Mouse (Mus musculus): ENCODE measurements around the gene Osbpl9.

The Osbpl9 gene

GRCm38 (mm10) chr4:109078941-109079340 is 123.1 kb downstream of the Osbpl9 start:
- in situ Hi-C loops (cut with MboI; ENCODE audit: low pct_unique_long_range_greater_than_20kb in 1 of 2, low sequenced_read_pairs in 2 of 2, unreplicated experiment in 1 of 2) = no loop called here

GRCm38 (mm10) chr4:109073296-109073695 is 128.8 kb downstream of the Osbpl9 start:
- in situ Hi-C loops (cut with MboI; ENCODE audit: low pct_unique_long_range_greater_than_20kb in 1 of 2, low sequenced_read_pairs in 2 of 2, unreplicated experiment in 1 of 2) = no loop called here

- in situ Hi-C loops (cut with MboI; ENCODE audit: low pct_unique_long_range_greater_than_20kb in 1 of 2, low sequenced_read_pairs in 2 of 2, unreplicated experiment in 1 of 2) = no loop called here
Observed at GRCm38 (mm10) chr4:109072891-109073290, 129.2 kb downstream of the Osbpl9 start.

- in situ Hi-C loops (cut with MboI; ENCODE audit: low pct_unique_long_range_greater_than_20kb in 1 of 2, low sequenced_read_pairs in 2 of 2, unreplicated experiment in 1 of 2) = loop anchor here in 1 of 2 experiments (5.0 kb wide), 1 partner anchor 87 kb away; no protein-coding TSS in a partner anchor
Observed at GRCm38 (mm10) chr4:109065714-109066113, 136.4 kb downstream of the Osbpl9 start.

- in situ Hi-C loops (cut with MboI; ENCODE audit: low pct_unique_long_range_greater_than_20kb in 1 of 2, low sequenced_read_pairs in 2 of 2, unreplicated experiment in 1 of 2) = loop anchor here in 1 of 2 experiments (5.0 kb wide), 1 partner anchor 87 kb away; no protein-coding TSS in a partner anchor
Observed at GRCm38 (mm10) chr4:109064941-109065340, 137.1 kb downstream of the Osbpl9 start.

- in situ Hi-C loops (cut with MboI; ENCODE audit: low pct_unique_long_range_greater_than_20kb in 1 of 2, low sequenced_read_pairs in 2 of 2, unreplicated experiment in 1 of 2) = no loop called here
Observed at GRCm38 (mm10) chr4:109059255-109059821, 142.7 kb downstream of the Osbpl9 start.

GRCm38 (mm10) chr4:109057640-109058039 is 144.4 kb downstream of the Osbpl9 start:
- in situ Hi-C loops (cut with MboI; ENCODE audit: low pct_unique_long_range_greater_than_20kb in 1 of 2, low sequenced_read_pairs in 2 of 2, unreplicated experiment in 1 of 2) = no loop called here

GRCm38 (mm10) chr4:109056351-109056750 is 145.7 kb downstream of the Osbpl9 start:
- in situ Hi-C loops (cut with MboI; ENCODE audit: low pct_unique_long_range_greater_than_20kb in 1 of 2, low sequenced_read_pairs in 2 of 2, unreplicated experiment in 1 of 2) = no loop called here

- in situ Hi-C loops (cut with MboI; ENCODE audit: low pct_unique_long_range_greater_than_20kb in 1 of 2, low sequenced_read_pairs in 2 of 2, unreplicated experiment in 1 of 2) = no loop called here
Observed at GRCm38 (mm10) chr4:109054003-109054402, 148.1 kb downstream of the Osbpl9 start.

- in situ Hi-C loops (cut with MboI; ENCODE audit: low pct_unique_long_range_greater_than_20kb in 1 of 2, low sequenced_read_pairs in 2 of 2, unreplicated experiment in 1 of 2) = no loop called here
Observed at GRCm38 (mm10) chr4:109052282-109052681, 149.8 kb downstream of the Osbpl9 start.

- in situ Hi-C loops (cut with MboI; ENCODE audit: low pct_unique_long_range_greater_than_20kb in 1 of 2, low sequenced_read_pairs in 2 of 2, unreplicated experiment in 1 of 2) = no loop called here
Observed at GRCm38 (mm10) chr4:109048258-109048657, 153.8 kb downstream of the Osbpl9 start.

- in situ Hi-C loops (cut with MboI; ENCODE audit: low pct_unique_long_range_greater_than_20kb in 1 of 2, low sequenced_read_pairs in 2 of 2, unreplicated experiment in 1 of 2) = no loop called here
Observed at GRCm38 (mm10) chr4:109043756-109044155, 158.3 kb downstream of the Osbpl9 start.

GRCm38 (mm10) chr4:109043294-109043693 is 158.8 kb downstream of the Osbpl9 start:
- in situ Hi-C loops (cut with MboI; ENCODE audit: low pct_unique_long_range_greater_than_20kb in 1 of 2, low sequenced_read_pairs in 2 of 2, unreplicated experiment in 1 of 2) = no loop called here

- in situ Hi-C loops (cut with MboI; ENCODE audit: low pct_unique_long_range_greater_than_20kb in 1 of 2, low sequenced_read_pairs in 2 of 2, unreplicated experiment in 1 of 2) = no loop called here
Observed at GRCm38 (mm10) chr4:109042739-109043138, 159.3 kb downstream of the Osbpl9 start.

GRCm38 (mm10) chr4:109036327-109036726 is 165.7 kb downstream of the Osbpl9 start:
- in situ Hi-C loops (cut with MboI; ENCODE audit: low pct_unique_long_range_greater_than_20kb in 1 of 2, low sequenced_read_pairs in 2 of 2, unreplicated experiment in 1 of 2) = no loop called here

GRCm38 (mm10) chr4:109030266-109030665 is 171.8 kb downstream of the Osbpl9 start:
- in situ Hi-C loops (cut with MboI; ENCODE audit: low pct_unique_long_range_greater_than_20kb in 1 of 2, low sequenced_read_pairs in 2 of 2, unreplicated experiment in 1 of 2) = no loop called here

- in situ Hi-C loops (cut with MboI; ENCODE audit: low pct_unique_long_range_greater_than_20kb in 1 of 2, low sequenced_read_pairs in 2 of 2, unreplicated experiment in 1 of 2) = no loop called here
Observed at GRCm38 (mm10) chr4:109029857-109030256, 172.2 kb downstream of the Osbpl9 start.

- in situ Hi-C loops (cut with MboI; ENCODE audit: low pct_unique_long_range_greater_than_20kb in 1 of 2, low sequenced_read_pairs in 2 of 2, unreplicated experiment in 1 of 2) = no loop called here
Observed at GRCm38 (mm10) chr4:109026543-109026942, 175.5 kb downstream of the Osbpl9 start.

GRCm38 (mm10) chr4:109025061-109025460 is 177.0 kb downstream of the Osbpl9 start:
- in situ Hi-C loops (cut with MboI; ENCODE audit: low pct_unique_long_range_greater_than_20kb in 1 of 2, low sequenced_read_pairs in 2 of 2, unreplicated experiment in 1 of 2) = no loop called here

GRCm38 (mm10) chr4:109021976-109022375 is 180.1 kb downstream of the Osbpl9 start:
- in situ Hi-C loops (cut with MboI; ENCODE audit: low pct_unique_long_range_greater_than_20kb in 1 of 2, low sequenced_read_pairs in 2 of 2, unreplicated experiment in 1 of 2) = no loop called here

GRCm38 (mm10) chr4:109019301-109019700 is 182.8 kb downstream of the Osbpl9 start:
- in situ Hi-C loops (cut with MboI; ENCODE audit: low pct_unique_long_range_greater_than_20kb in 1 of 2, low sequenced_read_pairs in 2 of 2, unreplicated experiment in 1 of 2) = no loop called here
